Mouse (Mus musculus) hindbrain, embryonic 11.5 days (tissue): ENCODE data around the gene Gck. TPM values are rescaled to one million over a fixed set of nuclear protein-coding genes. Genes with fewer than 3 reads are reported as not detected.

ENCODE experiments used
- ATAC-seq: fragments of 200-750 bp; cut with Nextera tagmentation; 2 replicates; pipeline ENCODE4 v1.8.0; 2017; ENCODE audit warnings: mild to moderate bottlenecking, moderate TSS enrichment, moderate library complexity; ENCODE audit not compliant: low FRiP score
- DNase-seq: peaks from one replicate; pipeline ENCODE4 v3.0.0-alpha.2; 2015; ENCODE audit warnings: low spot score
- H3K27ac ChIP-seq: fragments of 300-500 bp; sonication (generic); 2 replicates; pipeline ENCODE4 v1.5.1; 2014; ENCODE audit warnings: mild to moderate bottlenecking, low read depth, low read length
- H3K27me3 ChIP-seq: fragments of 300-500 bp; sonication (generic); 2 replicates; pipeline ENCODE4 v1.6.1; 2014; ENCODE audit warnings: mild to moderate bottlenecking, low read length, moderate library complexity, mixed read lengths; ENCODE audit not compliant: control insufficient read depth, insufficient read depth
- H3K36me3 ChIP-seq: fragments of 300-500 bp; sonication (generic); 2 replicates; pipeline ENCODE4 v1.6.1; 2014; ENCODE audit warnings: mild to moderate bottlenecking, low read length, moderate library complexity, mixed read lengths; ENCODE audit not compliant: control insufficient read depth, insufficient read depth
- H3K4me1 ChIP-seq: fragments of 300-500 bp; sonication (generic); replicated peaks from 2 replicates; pipeline ENCODE4 v1.6.1; 2014; ENCODE audit warnings: low read length, mixed read lengths; ENCODE audit not compliant: control insufficient read depth, insufficient read depth
- H3K4me2 ChIP-seq: fragments of 300-500 bp; sonication (generic); replicated peaks from 2 replicates; pipeline ENCODE4 v1.6.1; 2014; ENCODE audit warnings: mild to moderate bottlenecking, low read depth, low read length
- H3K4me3 ChIP-seq: fragments of 300-500 bp; sonication (generic); 2 replicates; pipeline ENCODE4 v1.5.1; 2014; ENCODE audit warnings: low read depth, low read length
- H3K9ac ChIP-seq: fragments of 300-500 bp; sonication (generic); 2 replicates; pipeline ENCODE4 v1.6.1; 2014; ENCODE audit warnings: low read depth, low read length
- H3K9me3 ChIP-seq: fragments of 300-500 bp; sonication (generic); 2 replicates; pipeline ENCODE4 v1.6.1; 2016; ENCODE audit warnings: low read length; ENCODE audit not compliant: control insufficient read depth
- WGBS: fragments of 180-500 bp; shearing (Covaris S2); extraction: QIAGEN DNeasy Blood & Tissue Kit; methylation state at CpG from one replicate; pipeline ENCODE4 v1.1.7; 2014; 5-methylcytosine and 5-hydroxymethylcytosine counted together
- polyA plus RNA-seq: library from polyadenylated mRNA; unstranded; fragments of >200 nt; fragmentation: Nextera tagmentation; extraction: Ambion mirVana; gene quantifications from 2 replicates; pipeline ENCODE4 v1.2.1, GENCODE M21; 2014

Gck gene
- polyA plus RNA-seq, 1 experiment from 2014 or later = 3.0 TPM

- DNase-seq (no peak), ATAC-seq (no peak)
- Histone ChIP-seq H3K4me3 (no peak overlapping the region), H3K4me1 (no peaks in the 10 kb centered on the region; the same call in 1 of the 2 replicates), H3K4me2 (no peak overlapping the region), H3K36me3 (no peaks in the 10 kb centered on the region), H3K27ac (no peak overlapping the region), H3K9ac (no peak overlapping the region), H3K9me3 (no peaks in the 10 kb centered on the region), H3K27me3 (no peaks in the 10 kb centered on the region)
- 91% methylated on average over 7 of the region's 7 CpGs for WGBS
Measured at GRCm38 (mm10) chr11:5981323-5981722, 31.4 kb upstream of the Gck start.

DNA sequence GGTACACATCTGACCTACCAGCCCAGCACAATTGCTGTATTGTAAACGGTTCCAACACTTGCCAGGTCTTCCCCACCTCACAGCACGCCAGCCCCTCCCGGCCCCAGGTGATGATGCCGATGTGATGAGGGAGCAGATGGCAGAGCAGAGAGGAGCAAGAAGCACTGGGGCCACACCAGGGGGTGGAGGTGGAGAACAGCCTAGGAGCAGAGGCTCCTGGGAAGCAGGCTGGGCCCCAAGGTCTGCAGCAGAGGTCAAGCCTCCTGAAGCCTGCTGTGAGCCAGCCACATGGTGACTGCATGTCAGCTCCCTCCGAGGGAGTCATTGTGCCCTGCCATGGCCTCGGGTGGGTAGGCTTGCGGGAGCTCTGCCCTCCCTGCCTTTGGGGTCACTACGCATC, 30.7 kb upstream of the Gck start:
- DNase-seq (no peak), ATAC-seq (no peak)
- Histone ChIP-seq H3K9ac (no peak overlapping the region), H3K4me3 (no peak overlapping the region), H3K36me3 (no peaks in the 10 kb centered on the region), H3K4me2 (no peak overlapping the region), H3K27ac (no peak overlapping the region), H3K9me3 (no peaks in the 10 kb centered on the region), H3K4me1 (peaks cover 3% of the 10 kb centered on the region; the same call in 1 of the 2 replicates), H3K27me3 (no peaks in the 10 kb centered on the region)
- 57% methylated on average over 8 of the region's 8 CpGs for WGBS

DNA sequence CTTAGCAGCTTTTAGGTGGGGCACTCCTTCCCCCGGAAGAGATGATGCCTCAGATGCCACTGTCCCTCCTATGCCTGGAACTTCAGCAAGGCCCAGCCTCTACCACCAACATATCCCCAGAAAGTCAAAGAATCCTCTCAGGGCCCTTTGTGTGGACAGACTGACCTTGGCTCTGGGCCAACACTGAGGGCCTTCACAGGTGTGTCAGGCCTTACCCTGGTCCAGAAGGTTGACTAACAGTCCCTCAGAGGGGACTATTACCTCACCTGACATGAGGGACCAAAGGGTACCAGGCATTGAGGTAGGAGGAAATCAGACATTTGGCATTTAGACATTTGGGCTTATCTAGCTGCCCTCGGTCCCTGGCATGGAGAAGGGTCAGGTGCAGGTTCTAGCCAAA, 30.2 kb upstream of the Gck start:
- 87% methylated on average over 2 of the region's 2 CpGs for WGBS
- no peak overlapping the region for H3K27ac ChIP-seq
- peaks cover 3% of the 10 kb centered on the region; the same call in 1 of the 2 replicates for H3K4me1 ChIP-seq
- ATAC-seq (no peak), DNase-seq (no peak)
- no peak overlapping the region for H3K4me2 ChIP-seq
- no peak overlapping the region for H3K4me3 ChIP-seq
- H3K36me3 ChIP-seq = no peaks in the 10 kb centered on the region
- H3K9me3 ChIP-seq = no peaks in the 10 kb centered on the region
- no peaks in the 10 kb centered on the region for H3K27me3 ChIP-seq
- no peak overlapping the region for H3K9ac ChIP-seq

DNA sequence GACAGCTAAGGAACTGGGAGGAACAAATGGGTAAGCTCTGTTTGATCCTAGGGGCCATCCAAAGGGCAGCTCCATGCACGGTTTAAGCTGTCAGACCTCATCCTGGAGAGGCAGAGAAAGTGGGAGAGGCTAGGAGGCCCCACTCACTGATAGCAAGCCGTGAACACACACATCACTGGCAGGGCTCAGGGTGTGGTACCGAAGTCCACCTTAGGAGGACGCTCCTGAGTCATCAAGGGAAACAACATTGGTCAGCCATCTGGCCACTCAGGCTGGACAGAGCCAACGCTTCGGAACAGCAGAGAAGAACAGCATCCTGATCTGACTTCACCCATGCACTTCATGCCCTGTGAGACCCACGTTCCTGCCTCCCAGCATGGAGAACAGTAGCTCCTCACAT, 29.2 kb upstream of the Gck start:
- no peaks in the 10 kb centered on the region for H3K9me3 ChIP-seq
- no peaks in the 10 kb centered on the region for H3K27me3 ChIP-seq
- H3K4me3 ChIP-seq = no peak overlapping the region
- WGBS = 90% methylated on average over 7 of the region's 7 CpGs
- H3K27ac ChIP-seq = no peak overlapping the region
- ATAC-seq (no peak), DNase-seq (no peak)
- H3K4me1 ChIP-seq = peaks cover 3% of the 10 kb centered on the region; the same call in 1 of the 2 replicates
- H3K36me3 ChIP-seq = no peaks in the 10 kb centered on the region
- H3K9ac ChIP-seq = no peak overlapping the region
- no peak overlapping the region for H3K4me2 ChIP-seq

DNA sequence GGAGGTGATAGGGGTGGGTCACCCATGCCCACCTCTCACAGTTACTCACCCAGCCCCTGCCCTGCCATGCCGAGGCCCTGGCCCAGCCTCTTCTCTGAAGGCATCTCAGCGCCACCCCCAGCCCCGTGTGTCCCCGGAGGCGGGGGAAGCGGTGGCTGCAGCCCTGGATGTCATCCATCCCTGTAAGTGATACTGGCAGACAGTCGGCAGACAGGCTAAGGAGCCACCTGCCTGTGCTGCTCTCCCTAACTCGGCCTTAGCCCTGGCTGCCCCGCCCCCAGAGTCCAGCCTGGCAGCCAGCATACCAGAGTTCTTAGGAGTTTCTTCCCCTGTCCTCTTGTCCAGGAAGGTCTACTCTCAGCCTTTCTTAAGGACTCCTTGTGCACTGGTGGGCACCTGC, 26.2 kb upstream of the Gck start:
- 32% methylated on average over 9 of the region's 9 CpGs for WGBS
- Histone ChIP-seq H3K9ac (no peak overlapping the region), H3K9me3 (no peaks in the 10 kb centered on the region), H3K4me1 (peaks cover 3% of the 10 kb centered on the region; the same call in 1 of the 2 replicates), H3K4me3 (no peak overlapping the region), H3K36me3 (no peaks in the 10 kb centered on the region), H3K27me3 (no peaks in the 10 kb centered on the region), H3K4me2 (no peak overlapping the region), H3K27ac (no peak overlapping the region)
- ATAC-seq (no peak), DNase-seq (no peak)

DNA sequence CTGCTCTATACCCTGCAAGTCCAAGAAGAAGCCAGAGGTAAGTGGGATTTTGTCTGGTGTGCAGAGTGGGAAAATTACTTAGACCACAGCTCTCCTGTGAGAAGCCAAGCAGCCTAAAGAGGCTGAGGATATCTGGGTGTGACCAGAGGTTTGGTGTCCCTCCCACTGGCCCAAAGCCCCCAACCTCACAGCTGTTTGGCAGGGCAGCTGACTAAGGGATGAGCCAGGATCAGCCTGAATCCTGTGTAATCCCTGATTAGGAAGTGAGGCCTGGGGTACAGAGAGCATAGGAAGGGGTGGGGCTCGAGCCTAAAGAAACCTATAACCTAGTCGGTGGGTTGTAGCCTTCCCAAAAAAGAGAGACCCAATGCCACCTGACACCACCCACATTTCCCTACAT, 25.2 kb upstream of the Gck start:
- WGBS = 70% methylated on average over 2 of the region's 2 CpGs
- no peak overlapping the region for H3K4me2 ChIP-seq
- H3K4me3 ChIP-seq = no peak overlapping the region
- no peaks in the 10 kb centered on the region for H3K36me3 ChIP-seq
- H3K27me3 ChIP-seq = no peaks in the 10 kb centered on the region
- H3K9me3 ChIP-seq = no peaks in the 10 kb centered on the region
- H3K27ac ChIP-seq = no peak overlapping the region
- no peak overlapping the region for H3K9ac ChIP-seq
- no peak for ATAC-seq
- DNase-seq = no peak
- peaks cover 3% of the 10 kb centered on the region; the same call in 1 of the 2 replicates for H3K4me1 ChIP-seq

GRCm38 (mm10) chr11:5974053-5974452, 24.2 kb upstream of the Gck start:
- Histone ChIP-seq H3K36me3 (0 out of 2 replicates have a peak, but pooled peaks cover 2% of the 10 kb centered on the region), H3K27me3 (no peaks in the 10 kb centered on the region), H3K4me2 (no peak overlapping the region), H3K9me3 (no peaks in the 10 kb centered on the region), H3K27ac (no peak overlapping the region), H3K4me1 (peaks cover 3% of the 10 kb centered on the region; the same call in 1 of the 2 replicates), H3K9ac (no peak overlapping the region), H3K4me3 (no peak overlapping the region)
- DNase-seq (no peak), ATAC-seq (no peak)
- WGBS = 89% methylated on average over 6 of the region's 6 CpGs

DNA sequence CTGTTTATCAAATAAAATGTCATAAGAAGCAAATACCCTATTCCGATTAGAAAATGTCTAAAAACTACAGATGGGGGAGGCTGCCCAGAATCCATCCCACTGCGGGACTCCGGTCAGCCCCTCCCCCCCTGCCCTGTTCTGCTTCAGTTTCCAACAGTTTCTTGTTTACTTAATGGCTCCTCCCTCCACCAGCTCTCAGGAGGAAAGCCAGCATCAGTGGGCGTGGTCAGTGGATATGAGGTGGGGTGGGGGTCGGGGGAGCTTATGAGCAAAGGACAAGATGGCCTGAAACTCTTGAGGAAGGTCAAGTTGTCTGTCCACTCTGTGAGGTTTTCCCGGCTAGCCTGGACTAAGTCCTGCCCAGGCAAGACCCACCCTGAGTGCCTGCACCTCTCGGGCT, 23.3 kb upstream of the Gck start:
- Histone ChIP-seq H3K27me3 (no peaks in the 10 kb centered on the region), H3K4me1 (peaks cover 3% of the 10 kb centered on the region; the same call in 1 of the 2 replicates), H3K27ac (no peak overlapping the region), H3K36me3 (0 out of 2 replicates have a peak, but pooled peaks cover 3% of the 10 kb centered on the region), H3K4me3 (no peak overlapping the region), H3K9me3 (no peaks in the 10 kb centered on the region), H3K9ac (no peak overlapping the region), H3K4me2 (no peak overlapping the region)
- WGBS = 51% methylated on average over 7 of the region's 7 CpGs
- ATAC-seq (no peak), DNase-seq (no peak)

DNA sequence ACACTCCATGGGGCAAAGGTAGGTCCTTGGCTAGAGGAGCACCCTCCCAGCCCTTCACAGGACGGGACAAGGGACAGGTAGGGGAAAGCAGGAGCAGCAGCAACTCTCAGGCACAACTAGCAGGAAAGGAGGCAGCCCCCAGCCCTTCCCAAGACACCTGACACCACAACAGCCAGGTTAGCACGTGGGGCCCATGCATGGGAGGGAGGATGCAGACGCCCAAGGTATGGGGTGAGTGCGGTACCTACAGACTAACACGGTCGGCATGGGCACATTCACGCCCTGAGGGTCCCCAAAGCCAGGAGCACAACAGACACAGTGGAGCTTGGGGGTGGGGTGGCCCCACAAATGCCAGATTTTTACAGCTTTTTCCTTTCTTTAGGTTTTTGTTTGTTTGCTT, 21.3 kb upstream of the Gck start:
- Histone ChIP-seq H3K4me3 (no peak overlapping the region), H3K27ac (no peak overlapping the region), H3K27me3 (no peaks in the 10 kb centered on the region), H3K4me1 (peaks cover 3% of the 10 kb centered on the region; the same call in 1 of the 2 replicates), H3K4me2 (no peak overlapping the region), H3K9ac (no peak overlapping the region), H3K36me3 (peaks cover 5% of the 10 kb centered on the region; the same call in 1 of the 2 replicates), H3K9me3 (no peaks in the 10 kb centered on the region)
- DNase-seq = no peak
- WGBS = 55% methylated on average over 7 of the region's 7 CpGs
- no peak for ATAC-seq
